Mouse (Mus musculus) urinary bladder, adult 2 months (tissue): Measurements from ENCODE around the gene Ugt1a10. TPM values are rescaled to one million over a fixed set of nuclear protein-coding genes. Genes with fewer than 3 reads are reported as not detected.
"Not testable (repeated sequence)": the region's sequence is repeated elsewhere in the genome, so short reads cannot be mapped to it uniquely, and the experiment has no call there.

Experiments
- DNase-seq: peaks from one replicate; pipeline ENCODE4 v3.0.0; 2022; ENCODE audit warnings: low spot score
- polyA plus RNA-seq: library from polyadenylated mRNA; depleted of rRNA; stranded (reverse); fragments of >200 nt; gene quantifications from 2 replicates; pipeline ENCODE4 v1.2.3, GENCODE M21; 2012

Ugt1a10 gene
- polyA plus RNA-seq, 1 experiment: not detected

DNA sequence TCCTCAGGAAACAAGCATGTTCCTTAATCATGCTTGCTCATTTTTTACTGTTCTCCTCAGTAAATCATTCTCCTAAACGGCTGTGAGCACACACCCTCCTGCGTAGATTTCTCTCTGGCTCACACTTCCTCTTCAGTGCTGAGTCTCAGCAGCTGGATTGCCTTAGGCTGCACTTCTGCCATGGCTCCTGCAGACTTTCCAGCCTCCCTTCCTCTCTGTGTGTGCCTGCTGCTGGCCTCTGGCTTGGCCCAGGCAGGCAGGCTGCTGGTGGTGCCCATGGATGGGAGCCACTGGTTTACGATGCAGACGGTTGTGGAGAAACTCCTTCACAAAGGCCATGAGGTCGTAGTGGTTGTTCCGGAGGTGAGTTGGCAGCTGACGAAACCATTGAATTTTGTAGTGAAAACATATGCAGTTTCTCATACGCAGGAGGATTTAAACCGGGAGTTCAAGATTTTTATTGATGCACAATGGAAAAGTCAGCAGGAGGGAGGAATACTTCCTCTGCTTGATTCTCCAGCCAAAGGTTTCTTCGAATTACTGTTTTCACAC lies 39.8 kb downstream of the Ugt1a10 start, which contains the start of gene Ugt1a7c:
Gene Ugt1a7c, plus strand, starts transcription at position 122 of the 552 bp plus-strand sequence.
- DNase-seq: peak; percentile 41

DNA sequence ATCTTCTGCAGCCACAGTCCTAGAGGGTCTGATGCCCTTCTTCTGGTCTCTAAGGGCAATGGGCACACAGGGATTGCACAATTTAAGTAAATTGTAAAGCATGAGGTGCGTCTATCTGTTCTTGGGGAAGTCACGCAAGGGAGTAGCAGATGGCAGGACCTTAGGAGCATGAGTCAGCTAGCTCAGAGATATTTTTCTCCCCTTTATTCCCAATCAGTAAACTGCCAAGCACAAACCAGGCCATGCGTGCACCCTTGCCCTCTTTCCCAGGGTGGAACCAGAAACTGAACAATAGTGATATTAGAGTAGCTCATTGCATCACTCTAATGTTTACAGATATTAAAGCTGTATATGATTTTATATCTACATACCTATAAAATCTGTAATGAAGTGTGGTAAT lies 43.4 kb downstream of the Ugt1a10 start:
- DNase-seq: not testable (repeated sequence)

DNA sequence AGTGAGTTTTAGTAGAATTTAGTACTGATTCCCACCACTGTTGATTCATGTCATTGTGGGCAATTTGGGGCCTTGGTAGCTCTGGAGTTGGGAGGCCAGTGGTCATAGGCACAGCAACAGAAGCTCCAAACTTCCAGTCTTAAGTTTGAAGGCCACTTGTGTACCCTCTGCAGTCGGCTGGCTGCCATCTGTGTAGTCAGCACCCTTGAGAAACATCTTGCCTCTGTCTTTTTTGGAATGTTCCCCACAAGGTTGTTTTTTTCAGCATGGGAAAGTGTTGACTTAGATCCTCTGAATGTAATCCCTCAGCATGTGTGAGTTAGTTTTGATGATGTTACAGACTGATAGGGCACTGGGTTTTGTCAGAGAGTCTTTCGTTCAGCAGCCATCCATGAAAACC lies 44.5 kb downstream of the Ugt1a10 start:
- not testable (repeated sequence) for DNase-seq

DNA sequence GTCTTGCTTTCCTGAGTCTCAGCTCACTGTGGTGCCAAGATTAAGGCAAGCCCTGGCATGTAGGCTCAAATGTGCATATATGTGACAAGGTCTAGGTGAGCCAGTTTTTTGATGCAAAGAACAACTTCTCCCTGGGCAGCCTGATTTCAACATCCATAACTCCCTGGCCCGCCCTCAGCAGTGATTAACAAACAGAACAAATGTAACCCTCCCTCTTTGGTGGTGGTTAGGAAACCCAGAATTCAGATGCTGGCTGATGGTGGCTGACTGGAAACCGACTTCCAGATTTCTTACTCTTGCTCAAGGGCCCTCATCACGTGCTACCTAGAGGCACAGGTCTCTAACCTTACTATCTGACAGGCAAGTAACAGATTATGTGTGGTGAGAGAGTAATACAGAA lies 47.8 kb downstream of the Ugt1a10 start, which contains the start of gene Ugt1a6b:
Gene Ugt1a6b, plus strand, starts transcription at position 234 of the 400 bp plus-strand sequence.
- DNase-seq: not testable (repeated sequence)

DNA sequence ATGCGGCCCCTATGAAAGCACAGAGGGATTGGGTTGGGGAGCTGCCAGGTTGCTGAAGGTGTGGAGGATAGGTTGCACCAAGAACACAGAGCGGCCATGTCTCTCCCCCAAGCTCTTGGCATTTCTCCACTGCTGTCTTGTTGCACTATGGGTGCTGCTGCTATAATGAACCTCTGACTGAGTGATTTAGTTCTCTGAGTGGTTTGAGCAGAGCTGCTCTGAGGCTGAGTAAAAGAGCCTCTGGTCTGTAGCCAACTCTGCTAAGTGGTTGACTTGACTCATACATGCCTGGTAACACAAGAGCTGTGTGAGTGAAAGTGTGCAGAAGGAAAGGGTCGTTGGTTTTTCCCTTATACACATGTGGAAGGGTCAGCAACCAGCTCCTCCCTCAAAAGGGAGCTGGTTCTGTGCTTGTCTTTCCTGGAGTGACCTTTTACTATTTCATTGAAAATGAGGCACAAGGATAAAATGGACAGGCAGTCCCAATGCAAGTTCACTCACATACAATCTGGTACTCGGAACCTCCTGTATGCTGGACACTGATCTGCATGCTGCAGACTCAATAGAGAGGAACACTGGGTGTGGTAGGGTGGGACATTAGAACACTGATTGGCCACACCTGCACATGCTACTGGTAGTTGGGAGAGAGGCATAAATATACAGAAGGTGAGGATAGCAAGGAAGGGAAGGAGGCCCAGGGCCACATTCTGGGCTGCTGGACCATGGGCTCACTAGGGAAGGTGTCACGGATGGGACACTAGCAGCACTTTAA lies 48.7 kb downstream of the Ugt1a10 start:
- DNase-seq: not testable (repeated sequence)

DNA sequence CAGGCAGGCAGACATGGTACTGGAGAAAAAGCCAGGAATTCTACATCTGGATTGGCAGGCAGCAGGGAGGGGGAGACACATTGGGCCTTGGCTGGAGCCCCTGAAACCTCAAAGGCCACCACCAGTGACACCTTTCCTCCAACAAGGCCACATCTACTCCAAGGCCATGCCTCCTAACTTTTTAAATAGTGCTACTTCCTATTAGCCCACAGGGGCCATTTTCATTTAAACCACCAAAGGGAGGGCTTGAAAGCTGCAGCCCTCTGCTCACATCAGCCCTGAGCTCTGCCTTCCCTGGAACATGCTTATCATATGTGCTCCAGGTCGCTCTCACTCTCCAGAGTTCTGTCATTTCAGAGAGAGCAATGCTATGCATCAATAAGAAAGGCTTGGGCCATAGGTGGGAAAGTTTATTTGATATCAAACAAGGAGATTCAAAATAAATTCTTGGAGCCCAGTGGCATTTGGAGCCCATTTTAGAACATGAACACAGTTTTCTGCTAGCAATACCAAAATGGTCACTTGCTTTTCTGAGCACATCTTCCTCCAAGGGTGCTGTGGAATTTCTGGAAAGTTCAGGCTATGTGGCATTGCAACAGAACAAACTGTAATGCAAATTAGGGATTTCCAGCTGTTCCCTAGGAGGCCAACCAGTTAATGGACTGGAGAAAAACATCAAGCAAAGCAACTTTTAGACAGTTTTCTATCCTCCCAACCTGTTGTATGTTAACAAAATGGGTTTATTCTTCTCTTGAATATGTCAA lies 49.7 kb downstream of the Ugt1a10 start:
- no peak for DNase-seq

DNA sequence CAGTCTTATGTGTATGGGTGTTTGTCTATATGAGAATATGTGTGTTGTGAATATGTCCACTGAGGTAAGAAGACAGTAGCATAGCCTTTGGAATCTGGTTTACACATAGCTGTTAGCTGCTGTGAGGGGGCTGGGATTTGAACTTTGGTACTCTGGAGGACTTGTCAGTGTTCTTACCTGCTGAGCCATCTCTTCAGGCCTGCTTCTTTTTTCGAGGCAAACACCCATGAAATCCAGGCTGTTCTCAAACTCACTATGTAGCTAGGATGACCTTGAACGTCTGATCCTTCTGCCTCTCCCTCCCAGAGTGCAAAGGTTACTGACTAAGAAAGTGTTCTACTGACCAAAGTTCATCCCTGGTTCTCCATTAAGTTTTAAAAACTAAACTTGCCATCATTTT lies 50.5 kb downstream of the Ugt1a10 start:
- no peak for DNase-seq

DNA sequence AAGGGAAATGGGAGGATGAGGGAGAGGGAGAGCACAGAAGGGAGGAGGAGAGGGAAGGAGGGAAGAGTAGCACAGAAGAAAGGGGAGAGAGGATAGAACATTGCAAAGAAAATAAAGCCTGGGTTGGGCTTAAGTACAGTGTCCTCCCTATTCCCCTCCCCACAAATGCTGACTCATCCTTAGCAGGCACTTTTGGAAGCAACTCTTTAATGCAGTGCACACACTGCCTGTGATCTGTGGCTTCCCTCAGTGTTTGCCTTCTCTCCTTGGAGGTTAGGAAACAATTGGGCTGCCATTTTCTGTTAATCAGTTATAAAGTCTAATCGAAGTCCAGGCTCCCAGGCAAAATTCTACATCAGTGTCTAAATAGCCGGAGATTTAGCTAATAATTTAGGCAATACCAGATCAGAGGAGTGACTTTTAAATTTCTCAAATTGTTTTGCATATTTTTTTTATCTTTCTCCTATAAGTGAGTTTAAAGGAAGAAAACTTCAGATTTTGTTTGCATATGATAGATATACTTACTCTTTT lies 53.9 kb downstream of the Ugt1a10 start:
- DNase-seq: not testable (repeated sequence)

DNA sequence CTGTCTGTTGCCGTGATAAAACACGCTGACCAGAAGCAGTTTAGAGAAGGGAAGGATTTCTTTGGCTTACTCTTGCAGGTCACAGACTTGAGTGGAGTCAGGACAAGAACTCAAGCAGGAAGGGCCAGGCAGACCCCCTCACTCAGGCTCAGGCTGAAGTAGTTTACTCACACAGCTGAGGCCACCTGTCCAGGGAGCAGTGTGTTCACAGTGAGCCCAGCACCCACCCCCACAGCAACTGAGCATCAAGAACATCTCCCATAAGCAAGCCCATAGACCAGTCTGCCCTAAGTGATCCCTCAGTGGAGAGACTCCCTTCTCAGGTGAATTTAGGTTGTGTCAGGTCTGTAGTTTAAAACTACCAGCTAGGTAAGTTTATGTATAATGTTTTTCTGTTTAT lies 54.4 kb downstream of the Ugt1a10 start:
- not testable (repeated sequence) for DNase-seq

DNA sequence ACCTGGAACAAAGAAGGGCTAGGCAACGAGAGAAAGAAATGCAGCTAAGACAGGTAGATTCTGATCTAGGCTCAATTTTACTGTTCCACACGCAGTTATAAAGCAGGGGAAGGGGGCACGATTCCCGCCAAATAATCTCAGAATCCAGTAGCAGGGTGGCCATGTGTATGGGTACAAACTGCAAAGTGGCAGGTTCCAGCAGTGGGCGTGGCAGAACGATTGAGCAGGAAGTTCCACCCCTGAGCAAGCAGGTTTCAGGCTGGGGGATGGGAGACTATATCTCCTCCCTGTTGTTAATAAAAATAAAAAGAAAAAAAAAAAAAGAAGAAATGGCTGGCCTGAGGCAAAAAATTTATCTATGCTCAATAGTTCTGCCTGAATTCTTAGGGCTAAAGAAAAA lies 57.6 kb downstream of the Ugt1a10 start:
- not testable (repeated sequence) for DNase-seq

DNA sequence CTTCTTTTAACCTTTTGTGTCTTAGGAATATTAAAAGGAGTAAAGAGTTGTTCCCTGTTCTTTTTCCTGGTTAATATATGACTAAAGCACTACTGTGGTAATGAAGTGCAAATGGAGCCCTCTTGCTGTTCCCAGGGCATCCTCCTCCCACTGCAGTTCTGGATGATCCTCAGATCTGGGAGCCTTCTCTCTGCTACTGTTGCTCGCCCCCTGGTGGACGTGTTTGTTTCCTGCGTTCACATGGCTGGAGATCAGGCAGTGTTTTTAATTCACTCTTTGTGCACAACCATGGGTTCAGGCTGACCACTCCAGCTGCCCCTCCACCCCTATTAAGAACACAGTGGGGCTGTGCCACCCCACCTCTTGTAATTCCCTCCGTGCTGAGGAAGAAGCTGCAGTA lies 65.4 kb downstream of the Ugt1a10 start:
- DNase-seq: not testable (repeated sequence)

DNA sequence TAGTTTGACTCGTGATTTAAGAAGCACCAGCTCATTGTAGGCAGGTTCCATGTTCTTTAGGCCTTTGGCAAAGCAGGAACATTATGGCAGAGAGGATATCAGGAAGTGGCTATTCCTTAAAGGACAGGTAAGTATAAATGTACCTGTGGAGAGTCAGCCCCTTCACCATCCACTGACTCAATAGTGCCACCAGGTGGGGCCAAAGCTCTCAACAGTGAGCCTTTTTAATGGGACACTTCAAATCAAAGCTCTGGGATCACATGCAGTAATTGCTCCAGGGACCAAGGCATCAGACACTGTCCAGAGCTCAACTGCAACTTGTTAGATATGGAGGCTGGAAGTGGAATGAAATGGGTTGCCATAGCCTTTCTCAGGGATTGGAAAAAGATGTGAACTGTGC lies 66.3 kb downstream of the Ugt1a10 start:
- not testable (repeated sequence) for DNase-seq

DNA sequence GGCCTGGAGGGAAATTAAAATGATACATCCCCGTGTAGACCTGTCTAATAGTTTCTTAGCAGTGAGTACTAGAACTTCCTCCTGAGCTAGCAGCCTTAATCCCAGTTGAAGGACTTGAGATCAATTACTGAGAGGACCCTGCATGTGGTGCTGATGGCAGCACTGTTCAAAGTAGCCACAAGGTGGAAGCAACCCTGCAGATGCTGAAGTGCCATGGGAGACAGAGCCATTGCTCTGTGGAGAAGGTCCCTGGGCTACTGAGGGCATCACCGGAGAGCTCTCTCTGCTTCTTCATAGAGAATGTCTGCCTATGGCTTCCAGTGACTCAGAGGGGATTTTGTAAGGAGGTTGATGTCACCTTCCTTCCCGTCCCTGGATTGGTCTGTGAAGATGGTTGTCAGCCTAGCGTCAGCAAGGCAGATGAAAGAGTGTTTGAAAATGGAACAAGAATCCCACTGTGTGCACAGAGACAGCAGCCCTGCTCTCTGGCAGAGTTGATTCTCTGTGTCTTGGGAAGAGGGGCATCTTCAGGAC lies 70.7 kb downstream of the Ugt1a10 start:
- DNase-seq: not testable (repeated sequence)

DNA sequence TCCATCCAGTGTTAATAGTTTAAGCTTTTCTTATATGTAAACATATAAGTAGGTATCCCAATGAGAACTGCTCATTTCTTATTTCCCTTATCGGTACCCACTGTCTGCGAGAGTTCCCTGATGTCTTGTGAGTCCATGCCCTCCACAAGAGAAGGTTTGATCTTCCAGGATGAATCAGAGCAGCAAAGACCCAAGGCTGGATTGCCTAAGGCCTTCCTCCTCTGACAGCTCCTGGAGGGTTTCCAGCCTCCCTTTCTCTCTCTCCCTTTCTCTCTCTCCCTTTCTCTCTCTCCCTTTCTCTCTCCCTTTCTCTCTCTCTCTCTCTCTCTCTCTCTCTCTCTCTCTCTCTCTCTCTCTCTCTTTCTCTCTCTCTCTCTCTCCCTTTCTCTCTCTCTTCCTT lies 73.9 kb downstream of the Ugt1a10 start:
- not testable (repeated sequence) for DNase-seq

DNA sequence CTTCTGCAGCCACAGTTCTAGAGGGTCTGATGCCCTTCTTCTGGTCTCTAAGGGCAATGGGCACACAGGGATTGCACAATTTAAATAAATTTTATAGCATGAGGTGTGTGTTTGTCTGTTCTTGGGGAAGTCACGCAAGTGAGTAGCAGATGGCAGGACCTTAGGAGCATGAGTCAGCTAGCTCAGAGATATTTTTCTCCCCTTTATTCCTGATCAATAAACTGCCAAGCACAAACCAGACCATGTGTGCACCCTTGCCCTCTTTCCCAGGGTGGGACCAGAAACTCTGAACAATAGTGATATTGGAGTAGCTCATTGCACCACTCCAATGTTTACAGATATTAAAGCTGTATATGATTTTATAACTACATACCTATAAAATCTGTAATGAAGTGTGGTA lies 75.0 kb downstream of the Ugt1a10 start:
- DNase-seq: not testable (repeated sequence)

DNA sequence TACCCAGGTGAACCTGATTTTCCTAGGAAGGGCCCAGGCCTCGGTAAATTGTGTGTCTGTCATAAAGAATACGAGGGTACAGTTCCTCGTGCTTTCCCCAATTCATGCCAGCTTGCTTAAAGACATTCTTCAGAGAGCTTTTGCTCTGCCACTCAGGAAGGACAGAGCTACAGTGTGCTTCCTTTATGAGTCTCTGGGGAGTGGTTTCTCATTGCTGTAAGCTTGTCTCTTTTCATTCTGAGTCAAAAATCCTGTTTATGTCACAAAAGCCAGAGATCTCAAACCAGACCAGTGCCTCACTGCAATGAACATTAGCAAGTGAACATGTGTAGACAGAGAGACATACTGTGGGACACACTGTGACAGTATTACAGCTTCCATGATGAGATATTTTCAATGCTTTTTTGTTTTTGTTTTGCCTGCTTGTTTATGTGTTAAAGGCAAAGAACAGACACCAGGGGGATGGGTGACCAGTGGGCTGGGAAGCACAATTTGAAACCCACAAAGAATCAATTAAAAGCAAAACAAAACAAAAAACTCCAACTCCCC lies 78.8 kb downstream of the Ugt1a10 start:
- DNase-seq: no peak

DNA sequence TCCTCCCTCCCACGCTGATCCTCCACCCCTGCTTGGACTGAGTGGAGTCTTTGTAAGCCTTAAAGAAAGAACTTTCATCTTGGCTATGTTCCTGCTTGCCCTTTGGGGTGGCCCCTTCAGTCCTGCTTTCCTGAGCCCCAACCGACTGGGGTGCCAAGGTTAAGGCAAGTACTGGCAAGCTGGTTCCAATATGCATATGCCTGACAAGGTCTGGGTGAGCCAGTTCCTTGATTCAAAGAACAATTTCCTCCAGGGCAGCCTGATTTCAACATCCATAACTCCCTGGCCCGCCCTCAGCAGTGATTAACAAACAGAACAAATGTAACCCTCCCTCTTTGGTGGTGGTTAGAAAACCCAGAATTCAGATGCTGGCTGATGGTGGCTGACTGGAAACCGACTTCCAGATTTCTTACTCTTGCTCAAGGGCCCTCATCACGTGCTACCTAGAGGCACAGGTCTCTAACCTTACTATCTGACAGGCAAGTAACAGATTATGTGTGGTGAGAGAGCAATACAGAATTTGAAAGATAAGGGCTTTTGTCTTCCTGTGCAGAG lies 79.3 kb downstream of the Ugt1a10 start, which contains the start of gene Ugt1a6a:
Gene Ugt1a6a, plus strand, starts transcription at position 353 of the 555 bp plus-strand sequence.
- DNase-seq: peak; percentile 38

DNA sequence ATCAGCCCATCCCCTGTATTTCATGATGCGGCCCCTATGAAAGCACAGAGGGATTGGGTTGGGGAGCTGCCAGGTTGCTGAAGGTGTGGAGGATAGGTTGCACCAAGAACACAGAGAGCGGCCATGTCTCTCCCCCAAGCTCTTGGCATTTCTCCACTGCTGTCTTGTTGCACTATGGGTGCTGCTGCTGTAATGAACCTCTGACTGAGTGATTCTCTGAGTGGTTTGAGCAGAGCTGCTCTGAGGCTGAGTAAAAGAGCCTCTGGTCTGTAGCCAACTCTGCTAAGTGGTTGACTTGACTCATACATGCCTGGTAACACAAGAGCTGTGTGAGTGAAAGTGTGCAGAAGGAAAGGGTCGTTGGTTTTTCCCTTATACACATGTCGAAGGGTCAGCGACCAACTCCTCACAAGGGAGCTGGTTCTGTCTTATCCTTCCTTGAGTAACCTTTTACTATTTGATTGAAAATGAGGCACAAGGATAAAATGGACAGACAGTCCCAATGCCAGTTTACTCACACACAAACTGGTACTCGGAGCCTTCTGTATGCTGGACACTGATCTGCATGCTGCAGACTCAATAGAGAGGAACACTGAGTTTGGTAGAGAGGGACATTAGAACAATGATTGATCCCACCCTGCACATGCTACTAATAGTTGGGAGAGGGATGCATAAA lies 80.2 kb downstream of the Ugt1a10 start:
- not testable (repeated sequence) for DNase-seq

DNA sequence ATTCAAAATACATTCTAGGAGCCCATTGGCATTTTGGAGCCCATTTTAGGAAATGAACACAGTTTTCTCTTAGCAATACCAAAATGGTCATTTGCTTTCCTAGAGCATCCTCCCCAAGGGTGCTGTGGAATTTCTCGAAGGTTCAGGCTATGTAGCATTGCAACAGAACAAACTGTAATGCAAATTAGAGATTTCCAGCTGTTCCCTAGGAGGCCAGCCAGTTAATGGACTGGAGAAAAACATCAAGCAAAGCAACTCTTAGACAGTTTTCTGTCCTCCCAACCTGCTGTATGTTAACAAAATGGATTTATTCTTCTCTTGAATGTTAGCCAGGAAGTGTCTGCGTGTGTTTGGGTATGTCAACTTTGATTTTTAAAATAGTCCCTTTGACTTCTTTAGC lies 81.5 kb downstream of the Ugt1a10 start:
- no peak for DNase-seq

DNA sequence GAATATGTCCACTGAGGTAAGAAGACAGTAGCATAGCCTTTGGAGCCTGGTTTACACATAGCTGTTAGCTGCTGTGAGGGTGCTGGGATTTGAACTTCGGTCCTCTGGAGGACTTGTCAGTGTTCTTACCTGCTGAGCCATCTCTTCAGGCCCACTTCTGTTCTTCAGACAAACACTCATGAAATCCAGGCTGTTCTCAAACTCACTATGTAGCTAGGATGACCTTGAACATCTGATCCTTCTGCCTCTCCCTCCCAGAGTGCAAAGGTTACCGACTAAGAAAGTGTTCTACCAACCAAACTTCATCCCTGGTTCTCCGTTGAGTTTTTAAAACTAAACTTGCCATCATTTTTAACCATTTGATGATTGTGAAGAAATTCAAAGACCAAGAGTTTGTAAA lies 82.1 kb downstream of the Ugt1a10 start:
- DNase-seq: no peak

DNA sequence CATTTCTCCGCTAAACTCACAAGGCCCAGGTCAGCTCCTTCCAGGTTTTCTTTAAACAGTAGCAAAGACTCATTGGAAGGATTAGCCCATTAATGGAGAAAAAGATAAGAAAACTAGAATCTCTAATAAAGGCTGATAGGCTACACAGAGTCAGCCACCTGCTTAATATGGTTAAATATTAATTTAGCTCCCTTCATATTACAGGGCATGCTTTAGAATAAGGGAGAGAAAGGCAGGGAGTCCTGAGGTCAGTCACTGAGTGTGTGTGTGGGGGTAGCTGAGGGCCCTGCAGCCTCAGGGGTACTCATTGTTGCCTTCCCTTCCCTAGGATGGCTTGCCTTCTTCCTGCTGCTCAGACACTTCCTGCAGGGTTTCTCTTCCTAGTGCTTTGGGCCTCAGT lies 83.0 kb downstream of the Ugt1a10 start:
- DNase-seq: no peak
